Mouse (Mus musculus): ENCODE measurements around the gene Pitpnb. TPM values are rescaled to one million over a fixed set of nuclear protein-coding genes. Genes with fewer than 3 reads are reported as not detected.

Pitpnb gene
- polyA plus RNA-seq, 1 experiment = 25.4 TPM

GRCm38 (mm10) chr5:111344721-111345400 is 14.3 kb downstream of the Pitpnb start:
- Histone ChIP-seq H3K27me3 (ENCODE audit: control insufficient read depth, insufficient read depth, low read length) (no peaks in the 10 kb centered on the region), H3K27ac (ENCODE audit: control insufficient read depth, insufficient read depth, low read depth, low read length) (no peak overlapping the region), H3K4me3 (ENCODE audit: control insufficient read depth, low read depth, low read length) (no peak overlapping the region), H3K36me3 (ENCODE audit: control insufficient read depth, insufficient read depth, low read length) (peaks cover 5% of the 10 kb centered on the region), H3K4me1 (ENCODE audit: control insufficient read depth, insufficient read depth, low read length) (no peaks in the 10 kb centered on the region)
- TF ChIP-seq POLR2A (IDR thresholded peaks at IDR 0.05; ENCODE audit: control insufficient read depth, low read depth, low read length) (no peak), CTCF (IDR thresholded peaks at IDR 0.05; ENCODE audit: control insufficient read depth, insufficient read depth, insufficient replicate concordance, low read depth, low read length) (no peak)

- Histone ChIP-seq H3K27ac (ENCODE audit: control insufficient read depth, insufficient read depth, low read depth, low read length) (no peak overlapping the region), H3K4me3 (ENCODE audit: control insufficient read depth, low read depth, low read length) (no peak overlapping the region), H3K27me3 (ENCODE audit: control insufficient read depth, insufficient read depth, low read length) (no peaks in the 10 kb centered on the region), H3K4me1 (ENCODE audit: control insufficient read depth, insufficient read depth, low read length) (no peaks in the 10 kb centered on the region), H3K36me3 (ENCODE audit: control insufficient read depth, insufficient read depth, low read length) (peaks cover 4% of the 10 kb centered on the region)
- TF ChIP-seq POLR2A (IDR thresholded peaks at IDR 0.05; ENCODE audit: control insufficient read depth, low read depth, low read length) = no peak
- TF ChIP-seq CTCF (IDR thresholded peaks at IDR 0.05; ENCODE audit: control insufficient read depth, insufficient read depth, insufficient replicate concordance, low read depth, low read length) = no peak
Measured at GRCm38 (mm10) chr5:111356811-111357617, 26.5 kb downstream of the Pitpnb start.

GRCm38 (mm10) chr5:111360546-111360945 is 30.0 kb downstream of the Pitpnb start:
- no peak overlapping the region for H3K27ac ChIP-seq (ENCODE audit: control insufficient read depth, insufficient read depth, low read depth, low read length)
- H3K4me3 ChIP-seq (ENCODE audit: control insufficient read depth, low read depth, low read length) = no peak overlapping the region
- H3K4me1 ChIP-seq (ENCODE audit: control insufficient read depth, insufficient read depth, low read length) = no peaks in the 10 kb centered on the region
- TF ChIP-seq POLR2A (IDR thresholded peaks at IDR 0.05; ENCODE audit: control insufficient read depth, low read depth, low read length) = no peak
- no peak for TF ChIP-seq CTCF (IDR thresholded peaks at IDR 0.05; ENCODE audit: control insufficient read depth, insufficient read depth, insufficient replicate concordance, low read depth, low read length)
- H3K27me3 ChIP-seq (ENCODE audit: control insufficient read depth, insufficient read depth, low read length) = no peaks in the 10 kb centered on the region
- H3K36me3 ChIP-seq (ENCODE audit: control insufficient read depth, insufficient read depth, low read length) = peaks cover 6% of the 10 kb centered on the region

GRCm38 (mm10) chr5:111361058-111361457 is 30.5 kb downstream of the Pitpnb start:
- no peak for TF ChIP-seq POLR2A (IDR thresholded peaks at IDR 0.05; ENCODE audit: control insufficient read depth, low read depth, low read length)
- no peak for TF ChIP-seq CTCF (IDR thresholded peaks at IDR 0.05; ENCODE audit: control insufficient read depth, insufficient read depth, insufficient replicate concordance, low read depth, low read length)
- Histone ChIP-seq H3K36me3 (ENCODE audit: control insufficient read depth, insufficient read depth, low read length) (peaks cover 6% of the 10 kb centered on the region), H3K27ac (ENCODE audit: control insufficient read depth, insufficient read depth, low read depth, low read length) (no peak overlapping the region)

GRCm38 (mm10) chr5:111361846-111362245 is 31.3 kb downstream of the Pitpnb start:
- Histone ChIP-seq H3K27me3 (ENCODE audit: control insufficient read depth, insufficient read depth, low read length) (no peaks in the 10 kb centered on the region), H3K4me1 (ENCODE audit: control insufficient read depth, insufficient read depth, low read length) (no peaks in the 10 kb centered on the region), H3K27ac (ENCODE audit: control insufficient read depth, insufficient read depth, low read depth, low read length) (no peak overlapping the region), H3K4me3 (ENCODE audit: control insufficient read depth, low read depth, low read length) (no peak overlapping the region), H3K36me3 (ENCODE audit: control insufficient read depth, insufficient read depth, low read length) (peaks cover 4% of the 10 kb centered on the region)
- TF ChIP-seq POLR2A (IDR thresholded peaks at IDR 0.05; ENCODE audit: control insufficient read depth, low read depth, low read length) (no peak), CTCF (IDR thresholded peaks at IDR 0.05; ENCODE audit: control insufficient read depth, insufficient read depth, insufficient replicate concordance, low read depth, low read length) (no peak)

More at GRCm38 (mm10) chr5:111361058-111361457, 30.5 kb downstream of the Pitpnb start:
- H3K4me1 ChIP-seq (ENCODE audit: control insufficient read depth, insufficient read depth, low read length) = no peaks in the 10 kb centered on the region
- no peaks in the 10 kb centered on the region for H3K27me3 ChIP-seq (ENCODE audit: control insufficient read depth, insufficient read depth, low read length)
- H3K4me3 ChIP-seq (ENCODE audit: control insufficient read depth, low read depth, low read length) = no peak overlapping the region

GRCm38 (mm10) chr5:111363446-111364062 is 33.0 kb downstream of the Pitpnb start:
- no peak overlapping the region for H3K4me3 ChIP-seq (ENCODE audit: control insufficient read depth, low read depth, low read length)
- H3K36me3 ChIP-seq (ENCODE audit: control insufficient read depth, insufficient read depth, low read length) = peaks cover 4% of the 10 kb centered on the region
- H3K27ac ChIP-seq (ENCODE audit: control insufficient read depth, insufficient read depth, low read depth, low read length) = no peak overlapping the region
- H3K27me3 ChIP-seq (ENCODE audit: control insufficient read depth, insufficient read depth, low read length) = no peaks in the 10 kb centered on the region
- TF ChIP-seq CTCF (IDR thresholded peaks at IDR 0.05; ENCODE audit: control insufficient read depth, insufficient read depth, insufficient replicate concordance, low read depth, low read length) = no peak
- no peak for TF ChIP-seq POLR2A (IDR thresholded peaks at IDR 0.05; ENCODE audit: control insufficient read depth, low read depth, low read length)
- no peaks in the 10 kb centered on the region for H3K4me1 ChIP-seq (ENCODE audit: control insufficient read depth, insufficient read depth, low read length)

- Histone ChIP-seq H3K4me3 (ENCODE audit: control insufficient read depth, low read depth, low read length) (no peak overlapping the region), H3K4me1 (ENCODE audit: control insufficient read depth, insufficient read depth, low read length) (no peaks in the 10 kb centered on the region), H3K36me3 (ENCODE audit: control insufficient read depth, insufficient read depth, low read length) (peaks cover 4% of the 10 kb centered on the region), H3K27ac (ENCODE audit: control insufficient read depth, insufficient read depth, low read depth, low read length) (no peak overlapping the region), H3K27me3 (ENCODE audit: control insufficient read depth, insufficient read depth, low read length) (no peaks in the 10 kb centered on the region)
- no peak for TF ChIP-seq CTCF (IDR thresholded peaks at IDR 0.05; ENCODE audit: control insufficient read depth, insufficient read depth, insufficient replicate concordance, low read depth, low read length)
- no peak for TF ChIP-seq POLR2A (IDR thresholded peaks at IDR 0.05; ENCODE audit: control insufficient read depth, low read depth, low read length)
Measured at GRCm38 (mm10) chr5:111364533-111364932, 34.0 kb downstream of the Pitpnb start.
